Mouse (Mus musculus) brown adipose tissue, adult 24 weeks (tissue): ENCODE measurements around the gene Tmub2. TPM values are rescaled to one million over a fixed set of nuclear protein-coding genes. Genes with fewer than 3 reads are reported as not detected.

Experiments
- H3K27ac ChIP-seq: fragments of 200-500 bp; replicated peaks from 2 replicates; pipeline ENCODE4 v1.5.1; 2012; ENCODE audit warnings: low read depth, mild to moderate bottlenecking, low read length
- H3K4me1 ChIP-seq: fragments of 200-500 bp; 2 replicates; pipeline ENCODE4 v1.6.1; 2012; ENCODE audit warnings: low read length, mixed read lengths; ENCODE audit not compliant: control insufficient read depth, insufficient read depth, insufficient read length
- H3K4me3 ChIP-seq: fragments of 200-500 bp; 2 replicates; pipeline ENCODE4 v1.5.1; 2012; ENCODE audit warnings: low read depth, mild to moderate bottlenecking, low read length, moderate library complexity; ENCODE audit not compliant: insufficient read depth
- polyA plus RNA-seq: library from polyadenylated mRNA; stranded (reverse); fragments of >200 nt; gene quantifications from 2 replicates; pipeline ENCODE4 v1.2.4, GENCODE M21; 2012; ENCODE audit not compliant: missing spikeins, insufficient read depth, insufficient read length

Gene Tmub2
- polyA plus RNA-seq, 1 experiment = 24.2 TPM

- H3K4me3 ChIP-seq = peak overlapping the region; percentile 55
- peaks cover 13% of the 10 kb centered on the region for H3K4me1 ChIP-seq
- peak overlapping the region; percentile 20; the same call in 1 of the 2 replicates for H3K27ac ChIP-seq
Measured at GRCm38 (mm10) chr11:102308979-102309378, 24.2 kb downstream of the Tmub2 start.

- Histone ChIP-seq H3K27ac (no peak overlapping the region), H3K4me3 (peak overlapping the region; percentile 55; the same call in 1 of the 2 replicates), H3K4me1 (peaks cover 13% of the 10 kb centered on the region)
Measured at GRCm38 (mm10) chr11:102309821-102310617, 25.3 kb downstream of the Tmub2 start.

GRCm38 (mm10) chr11:102310768-102311695 lies 26.3 kb downstream of the Tmub2 start:
- Histone ChIP-seq H3K4me3 (no peak overlapping the region; the same call in 1 of the 2 replicates), H3K27ac (no peak overlapping the region)

GRCm38 (mm10) chr11:102311966-102312365 lies 27.2 kb downstream of the Tmub2 start:
- H3K4me3 ChIP-seq = no peak overlapping the region
- peaks cover 13% of the 10 kb centered on the region for H3K4me1 ChIP-seq
- H3K27ac ChIP-seq = no peak overlapping the region

More at GRCm38 (mm10) chr11:102310768-102311695, 26.3 kb downstream of the Tmub2 start:
- H3K4me1 ChIP-seq = peaks cover 13% of the 10 kb centered on the region

- no peak overlapping the region for H3K4me3 ChIP-seq
- no peak overlapping the region for H3K27ac ChIP-seq
- peaks cover 13% of the 10 kb centered on the region for H3K4me1 ChIP-seq
Measured at GRCm38 (mm10) chr11:102312586-102312985, 27.9 kb downstream of the Tmub2 start.

- no peak overlapping the region for H3K27ac ChIP-seq
- H3K4me3 ChIP-seq = no peak overlapping the region
- H3K4me1 ChIP-seq = peaks cover 13% of the 10 kb centered on the region
Measured at GRCm38 (mm10) chr11:102314321-102314720, 29.6 kb downstream of the Tmub2 start.

DNA sequence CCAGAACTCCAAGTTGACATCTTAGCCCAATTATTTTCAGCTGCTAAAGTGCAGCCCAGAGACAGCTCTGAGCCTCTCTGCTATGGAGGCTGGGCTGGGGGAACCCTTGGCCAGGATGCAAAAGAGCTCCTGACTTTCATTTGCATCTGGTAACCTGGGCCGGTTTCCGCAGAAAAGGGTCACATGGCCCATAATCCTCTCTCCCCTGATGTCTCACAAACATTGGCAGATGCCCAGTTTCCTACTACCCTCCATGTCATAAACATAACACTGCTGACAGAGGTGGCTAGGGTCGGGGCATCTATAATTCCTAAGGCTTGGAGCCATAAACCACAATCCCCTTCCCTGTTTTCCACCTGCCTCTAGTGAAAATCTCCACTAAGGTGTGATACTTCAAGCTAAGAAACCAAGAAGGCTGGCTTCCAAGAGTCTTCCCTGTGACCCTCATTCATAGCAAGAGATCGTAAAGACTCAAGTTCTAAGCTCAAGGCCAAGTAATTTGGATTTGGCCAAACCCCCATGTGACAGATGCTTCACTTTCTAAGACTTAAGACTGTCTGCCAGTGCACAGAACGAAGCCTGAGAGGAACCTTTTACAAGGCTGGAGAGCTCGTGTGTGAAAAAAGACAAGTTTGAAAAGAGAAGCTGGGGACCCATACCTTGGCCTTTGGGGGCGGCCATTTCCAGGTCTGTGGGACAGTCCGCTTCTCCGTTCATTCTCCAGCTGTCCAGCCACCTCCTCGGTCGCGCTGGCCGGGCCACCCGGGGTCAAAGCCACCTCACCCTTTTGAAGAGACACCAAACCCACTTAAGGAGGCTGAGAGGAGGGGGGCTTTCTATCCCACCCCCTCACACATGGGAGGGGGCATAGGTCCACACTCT lies 31.2 kb downstream of the Tmub2 start:
- Histone ChIP-seq H3K4me3 (peak overlapping the region; percentile 58), H3K4me1 (no peaks in the 10 kb centered on the region; the same call in 1 of the 2 replicates), H3K27ac (0 out of 2 replicates have a peak overlapping the region, but pooled peaks have one; percentile 1)

GRCm38 (mm10) chr11:102316572-102317297 lies 32.0 kb downstream of the Tmub2 start:
- peak overlapping the region; percentile 100 for H3K4me3 ChIP-seq
- H3K27ac ChIP-seq = peak overlapping the region; percentile 98
- no peaks in the 10 kb centered on the region for H3K4me1 ChIP-seq

- Histone ChIP-seq H3K4me3 (peak overlapping the region; percentile 100), H3K4me1 (no peaks in the 10 kb centered on the region), H3K27ac (peak overlapping the region; percentile 98)
Measured at GRCm38 (mm10) chr11:102317298-102317900, 32.7 kb downstream of the Tmub2 start.

- H3K4me3 ChIP-seq = peak overlapping the region; percentile 85
- peak overlapping the region; percentile 95 for H3K27ac ChIP-seq
- H3K4me1 ChIP-seq = no peaks in the 10 kb centered on the region
Measured at GRCm38 (mm10) chr11:102317901-102318575, 33.3 kb downstream of the Tmub2 start.

DNA sequence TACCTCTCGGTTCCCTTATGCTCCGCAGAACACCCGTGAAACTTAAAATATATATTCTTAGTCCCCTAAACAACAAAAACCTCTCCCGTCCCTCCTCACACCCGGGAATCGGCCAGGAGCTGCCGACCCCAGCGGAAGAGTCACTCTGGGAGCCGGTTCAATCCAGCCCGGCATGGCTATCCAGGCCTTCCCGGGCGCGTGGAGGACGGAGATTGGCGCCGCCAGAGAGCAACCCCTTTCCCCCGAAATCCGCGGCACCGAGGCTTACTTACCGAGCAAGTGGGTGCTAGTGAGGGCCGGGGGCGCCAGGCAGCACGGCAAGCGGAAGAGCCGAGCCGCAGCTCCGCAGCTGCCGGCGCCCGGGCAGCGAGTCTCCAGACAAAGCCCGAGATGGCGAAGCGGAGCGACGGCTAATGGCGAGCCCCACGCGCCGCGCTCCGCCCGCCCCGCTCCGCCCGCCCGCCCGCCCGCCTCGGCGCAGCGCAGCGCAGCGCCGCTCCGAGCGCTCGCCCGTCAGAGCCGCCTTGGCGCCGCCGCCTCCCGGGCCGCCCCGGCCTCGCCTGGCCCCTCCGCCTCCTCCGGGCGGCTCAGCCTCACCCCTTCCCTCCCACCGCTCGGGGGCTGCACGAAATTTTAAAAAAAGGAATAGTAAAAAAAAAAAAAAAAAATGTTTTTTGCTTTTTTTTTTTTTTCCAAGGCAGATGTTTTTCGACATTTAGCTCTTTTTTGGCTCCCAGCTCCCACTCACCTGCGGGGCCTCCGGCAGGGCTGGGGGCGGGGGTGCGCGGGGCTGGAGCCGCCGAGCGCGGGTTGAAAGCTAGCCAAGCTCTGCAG lies 34.1 kb downstream of the Tmub2 start:
- H3K4me1 ChIP-seq = no peaks in the 10 kb centered on the region
- peak overlapping the region; percentile 95 for H3K27ac ChIP-seq
- H3K4me3 ChIP-seq = peak overlapping the region; percentile 85

- H3K27ac ChIP-seq = peak within 1 kb of the TSS; percentile 95
- no peaks in the 10 kb centered on the region for H3K4me1 ChIP-seq
- H3K4me3 ChIP-seq = peak within 1 kb of the TSS; percentile 85
Measured at GRCm38 (mm10) chr11:102319410-102319792, 34.7 kb downstream of the Tmub2 start, which contains the start of gene Ubtf. Gene Ubtf, minus strand, starts transcription at chr11:102319742.
